Mouse (Mus musculus) right cerebral cortex, postnatal 36 days (tissue): ENCODE results near the gene Usp8.

ENCODE experiments used
- DNase-seq, 2 experiments: peaks; one replicate each; pipeline ENCODE4 v3.0.0; 2022; ENCODE audit warnings: low spot score in 2 of 2, mixed read lengths in 1 of 2

Usp8 gene

DNA sequence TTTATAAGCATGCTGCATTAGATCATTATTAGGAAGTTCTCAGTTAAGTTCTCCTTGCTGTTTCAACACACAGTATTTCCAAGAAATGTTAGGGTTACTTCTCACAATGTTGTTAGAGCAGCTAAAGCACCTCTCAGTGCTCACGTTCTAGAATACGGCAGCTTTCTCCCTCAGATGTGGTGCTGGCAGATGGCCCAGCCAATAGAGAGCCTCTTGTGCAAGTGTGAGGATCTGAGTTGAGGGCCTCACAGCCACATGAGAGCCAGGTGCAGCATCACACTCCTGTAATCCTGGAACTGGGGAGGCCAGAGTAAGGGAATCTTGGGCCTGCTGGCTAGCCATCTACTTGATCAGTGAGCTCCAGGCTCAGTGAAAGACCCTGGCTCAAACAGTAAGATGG lies 33.2 kb downstream of the Usp8 start:
- DNase-seq: no peak

DNA sequence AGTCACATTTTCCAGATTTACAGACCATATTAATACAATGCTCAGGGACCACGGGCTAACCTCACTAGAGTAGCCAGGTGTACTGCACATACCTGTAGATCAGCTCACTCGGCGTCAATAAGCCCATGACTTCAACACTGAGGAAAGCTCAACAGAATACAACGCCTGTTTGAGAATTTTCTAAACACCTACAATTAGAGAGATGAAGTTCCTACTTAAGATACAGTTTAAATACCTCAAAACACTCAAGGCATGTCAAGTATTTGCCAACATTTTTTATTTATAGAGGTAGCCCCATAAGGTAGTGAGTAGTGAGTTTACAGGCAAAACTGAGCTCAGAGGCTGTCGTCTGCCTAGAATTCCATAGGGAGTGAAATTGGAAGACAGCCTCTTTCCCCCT lies 36.3 kb downstream of the Usp8 start:
- no peak for DNase-seq

DNA sequence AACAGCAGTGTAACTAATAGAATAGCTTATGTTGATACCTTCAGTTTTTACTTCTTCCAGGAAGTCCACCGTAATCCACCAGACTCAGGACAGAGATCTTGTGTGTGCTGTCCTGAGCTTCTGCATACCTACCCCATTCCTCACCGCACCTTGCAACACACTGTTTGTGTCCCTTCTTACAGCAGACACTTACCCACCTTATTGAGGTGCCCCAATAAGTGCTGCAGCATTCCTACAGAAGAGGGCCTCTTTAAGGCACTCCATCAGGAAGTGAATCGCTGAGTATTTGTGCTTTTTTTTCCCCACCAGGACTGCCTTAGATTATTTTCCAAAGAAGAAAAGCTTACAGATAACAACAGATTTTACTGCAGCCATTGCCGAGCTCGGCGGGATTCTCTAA lies 48.5 kb downstream of the Usp8 start:
- no peak for DNase-seq

DNA sequence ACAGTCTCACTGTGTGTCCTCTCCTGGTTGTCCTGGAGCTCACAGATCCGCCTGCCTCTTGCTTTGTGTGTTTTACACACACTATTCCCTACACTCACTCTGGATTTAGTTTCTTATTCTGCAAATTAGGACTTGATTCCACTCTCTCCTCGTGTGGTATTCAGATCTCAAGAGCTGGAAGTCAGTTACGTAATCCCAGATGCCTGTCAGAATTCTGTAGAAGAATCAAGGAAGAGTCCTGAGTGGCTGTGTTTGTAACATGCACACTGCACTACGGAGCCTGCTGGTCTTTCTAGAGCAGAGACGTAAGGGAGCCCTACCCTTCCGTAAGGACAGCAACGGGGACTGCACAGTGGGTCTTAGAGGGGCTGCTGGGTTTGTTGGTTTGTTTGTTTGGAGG lies 52.2 kb downstream of the Usp8 start:
- no peak for DNase-seq

DNA sequence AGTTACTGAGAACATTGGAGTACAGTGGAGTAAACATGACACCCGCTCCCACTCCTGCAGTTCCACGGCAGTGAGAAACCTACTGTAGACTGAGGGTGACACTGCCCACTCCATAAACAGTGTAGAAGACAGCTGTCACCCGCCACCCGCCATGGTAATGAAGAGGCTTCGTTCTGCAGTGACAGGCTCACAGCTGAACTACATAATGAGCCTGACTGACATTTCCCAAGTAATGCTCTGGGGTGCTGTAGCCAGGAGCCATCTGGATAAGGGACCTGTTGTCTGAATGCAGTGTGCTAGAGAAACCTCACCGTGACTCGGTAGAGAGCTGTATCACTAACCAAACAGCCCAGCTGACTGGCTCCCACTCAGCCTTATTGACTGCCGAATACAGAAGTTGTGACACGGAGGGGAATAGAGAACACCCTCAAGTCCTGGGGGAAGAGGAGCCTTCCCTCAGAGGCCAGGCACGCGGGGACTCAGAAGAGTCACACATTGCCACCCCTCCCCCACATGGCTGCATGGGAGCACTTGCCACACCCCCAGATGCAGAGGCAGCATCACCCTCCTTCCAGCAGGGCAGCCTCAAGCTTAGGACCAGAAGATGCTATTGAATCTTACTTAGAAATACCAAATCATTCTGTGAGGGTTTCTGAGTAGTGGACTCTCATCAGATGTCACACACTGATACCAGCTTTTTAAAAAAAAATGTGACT lies 58.9 kb downstream of the Usp8 start:
- DNase-seq: no peak

DNA sequence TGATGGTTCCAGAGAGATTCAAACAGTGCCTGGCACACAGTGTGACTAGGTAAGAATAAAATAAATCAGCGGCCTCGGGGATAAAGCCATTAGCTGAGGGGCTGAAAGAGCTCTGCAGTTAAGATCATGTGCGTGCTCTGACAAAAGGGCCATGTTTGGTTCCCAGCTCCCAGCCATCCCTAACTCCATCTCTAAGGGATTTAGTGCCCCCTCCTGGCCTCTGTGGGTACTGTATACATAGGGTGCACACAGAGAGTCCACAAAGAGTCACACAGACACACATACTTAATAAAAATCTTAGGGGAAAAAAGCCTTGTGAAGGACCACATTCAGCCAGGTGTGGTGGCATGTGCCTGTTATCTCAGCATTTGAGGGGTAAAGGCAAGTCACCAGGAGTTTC lies 60.5 kb downstream of the Usp8 start:
- no peak for DNase-seq

DNA sequence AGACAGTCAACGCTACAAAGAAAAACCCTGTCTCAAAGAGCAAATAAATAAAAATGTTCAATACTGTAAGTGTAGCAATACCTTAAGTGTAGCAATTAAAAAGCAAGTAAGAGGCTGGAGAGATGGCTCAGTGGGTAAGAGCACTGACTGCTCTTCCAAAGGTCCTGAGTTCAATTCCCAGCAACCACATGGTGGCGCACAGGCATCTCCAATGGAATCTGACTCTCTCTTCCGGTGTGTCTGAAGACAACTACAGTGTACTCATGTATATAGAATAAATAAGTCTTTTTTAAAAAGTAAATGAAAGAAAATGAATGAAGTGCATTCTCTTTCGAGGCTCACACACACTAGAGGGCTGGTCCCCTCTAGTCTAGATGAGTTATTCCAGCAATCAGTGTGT lies 61.1 kb downstream of the Usp8 start:
- DNase-seq: no peak

DNA sequence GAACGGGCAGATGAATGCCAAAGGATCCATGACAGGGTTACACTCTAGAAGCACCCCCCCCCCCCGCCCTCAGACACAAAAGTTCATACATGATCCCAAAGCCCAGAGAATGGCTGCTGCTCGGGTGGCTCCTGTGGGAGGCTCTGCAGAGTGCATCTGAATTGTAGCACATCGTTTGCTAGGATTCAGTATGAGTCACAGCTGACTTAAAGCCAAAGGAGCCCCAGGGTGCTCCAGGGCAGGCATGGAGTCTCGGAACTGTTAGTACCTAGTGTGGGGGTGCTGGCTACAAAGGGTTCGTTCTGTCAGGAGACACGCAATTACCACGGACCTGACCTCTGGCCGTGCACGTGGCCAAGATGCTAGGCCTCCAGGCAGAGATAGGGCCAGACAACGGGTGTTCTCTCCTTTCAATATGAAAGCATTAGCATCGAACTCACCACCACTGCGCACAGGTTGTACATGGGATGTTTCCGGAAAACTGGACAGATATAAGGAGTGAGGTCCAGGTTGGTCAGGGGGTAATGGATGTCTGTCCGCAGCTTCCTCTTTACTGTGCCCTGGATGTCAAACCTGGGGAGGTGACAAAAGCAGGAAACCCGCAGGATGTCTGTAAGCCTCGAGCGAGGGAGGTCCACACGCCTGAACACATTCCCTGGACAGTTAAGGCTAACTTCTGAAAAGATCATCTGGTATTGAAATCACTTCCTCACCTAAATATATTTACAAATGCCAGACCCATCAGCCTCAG lies 62.5 kb downstream of the Usp8 start:
- DNase-seq: no peak

DNA sequence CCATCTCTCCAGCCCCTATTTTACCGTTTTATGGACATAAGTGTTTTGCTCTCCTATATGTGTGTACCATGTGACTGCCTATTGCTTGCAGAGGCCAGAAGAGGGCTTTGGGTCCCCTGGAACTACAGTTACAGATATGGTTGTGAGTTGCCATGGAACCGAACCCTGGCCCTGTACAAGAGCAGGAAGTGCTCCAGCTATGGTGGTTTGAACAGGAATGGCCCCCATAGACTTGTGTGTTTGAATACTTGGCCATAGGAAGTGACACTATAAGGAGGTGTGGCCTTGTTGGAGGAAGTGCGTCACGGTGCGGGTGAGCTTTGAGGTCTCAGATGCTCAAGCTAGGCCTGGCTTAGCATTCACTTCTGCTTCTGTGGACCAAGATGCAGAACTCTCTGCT lies 65.1 kb downstream of the Usp8 start:
- DNase-seq: no peak

DNA sequence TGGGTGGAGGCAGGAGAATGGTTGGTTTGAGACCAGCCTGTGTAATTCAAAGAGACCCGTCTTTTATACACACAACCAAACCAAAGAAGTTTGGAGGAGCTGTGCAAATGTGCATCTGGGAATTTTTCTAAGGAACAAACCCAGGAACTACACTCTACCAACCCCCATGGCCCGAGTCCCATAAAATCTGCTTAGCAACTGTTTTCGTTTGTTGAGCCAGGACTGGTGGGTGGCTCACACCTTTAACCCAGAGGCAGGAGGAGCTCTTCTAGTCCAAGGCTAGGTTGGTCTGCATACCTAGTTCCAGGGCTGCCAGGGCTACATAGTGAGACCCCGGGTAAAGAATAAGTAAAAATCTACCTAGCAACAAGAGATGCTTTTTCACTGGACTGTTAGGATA lies 68.8 kb downstream of the Usp8 start:
- no peak for DNase-seq

DNA sequence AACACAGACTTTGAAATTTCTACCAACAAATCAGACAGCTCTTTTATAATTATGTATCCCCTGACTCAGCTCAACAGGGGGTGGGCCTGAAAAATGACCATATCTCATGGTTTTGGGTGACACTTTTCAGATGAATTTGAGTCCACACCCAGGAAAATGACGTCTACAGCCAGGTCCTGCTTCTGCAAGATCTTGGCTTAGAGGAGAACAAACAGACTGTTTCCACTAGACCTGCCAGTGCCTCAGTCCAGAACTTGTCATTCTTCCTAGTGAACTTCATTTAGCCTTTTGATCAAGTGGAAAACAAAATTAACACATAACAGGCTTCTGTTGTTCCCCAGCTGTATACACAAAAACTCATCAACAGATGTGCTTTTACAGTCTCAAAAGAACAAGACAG lies 69.3 kb downstream of the Usp8 start:
- no peak for DNase-seq

DNA sequence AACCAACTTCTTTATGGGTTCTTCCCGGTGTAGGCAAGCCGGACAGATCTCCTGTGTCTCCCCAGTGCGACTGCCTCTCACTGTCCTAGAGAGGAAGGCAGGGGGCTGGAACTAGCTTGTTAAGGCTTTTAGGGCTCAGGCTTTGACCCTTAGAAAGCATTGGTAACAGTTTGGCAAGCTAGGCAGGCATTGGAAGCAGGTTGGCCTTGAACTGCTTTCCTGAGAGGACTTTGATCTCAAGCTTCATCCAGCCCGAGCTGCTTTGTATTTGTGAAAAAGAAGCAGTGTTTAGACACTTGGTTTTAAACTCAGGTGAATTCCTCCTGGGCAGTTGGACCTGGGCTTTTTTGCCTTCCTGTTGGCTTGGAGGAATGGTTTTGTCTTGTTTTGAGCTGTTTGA lies 71.7 kb downstream of the Usp8 start:
- no peak for DNase-seq

DNA sequence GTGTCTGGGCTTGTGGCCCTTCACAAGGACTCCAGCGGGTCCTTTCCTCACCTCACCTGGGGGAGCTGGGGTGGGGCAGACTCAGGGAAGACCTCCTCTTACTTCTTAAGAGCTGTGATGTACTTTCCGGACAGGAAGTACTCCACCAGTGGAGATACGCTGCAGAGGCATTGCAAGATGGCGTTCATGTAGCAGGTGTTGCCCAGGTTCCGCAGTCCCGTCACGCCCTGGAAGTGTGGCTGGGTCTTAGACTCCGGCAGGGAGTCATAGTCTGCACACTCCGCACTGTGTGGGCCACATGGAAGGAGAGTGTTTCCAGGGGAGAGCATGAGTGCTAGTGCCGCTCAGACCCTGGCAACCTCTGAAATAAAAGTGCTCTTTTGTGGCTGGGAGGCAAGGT lies 73.2 kb downstream of the Usp8 start:
- no peak for DNase-seq

DNA sequence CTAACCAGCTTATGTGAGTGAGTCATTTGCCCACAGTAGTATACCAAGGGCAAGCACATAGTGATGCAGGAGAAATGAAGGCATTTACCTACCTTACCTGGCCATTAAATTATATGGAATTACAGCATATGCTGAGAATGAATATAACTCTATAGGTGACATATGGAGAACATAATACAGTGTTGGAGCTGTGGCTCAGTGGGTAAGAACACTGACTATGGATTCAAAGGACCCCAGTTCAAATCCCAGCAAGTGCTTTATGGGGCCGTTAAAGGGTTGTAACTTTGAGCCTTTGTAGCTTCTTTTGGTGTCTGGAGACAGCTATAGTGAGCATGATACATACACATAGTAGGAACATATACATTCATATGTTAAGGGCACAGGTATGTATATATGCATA lies 74.3 kb downstream of the Usp8 start:
- DNase-seq: no peak

DNA sequence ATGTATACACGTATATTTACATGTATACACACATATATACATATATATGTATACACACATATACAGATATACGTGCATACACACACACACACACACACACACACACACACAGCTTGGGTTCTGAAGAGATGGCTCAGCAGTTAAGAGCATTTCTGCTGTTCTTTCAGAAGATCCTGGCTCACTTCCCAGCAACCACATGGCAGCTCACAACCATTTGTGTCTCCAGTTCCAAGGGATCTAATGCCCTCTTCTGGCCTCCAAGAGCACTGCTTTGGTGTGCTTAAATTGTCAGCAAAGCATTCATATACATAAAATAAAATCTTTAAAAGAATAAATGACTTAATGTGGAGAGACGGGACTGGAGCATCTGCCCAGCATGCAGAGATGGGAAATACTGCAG lies 75.3 kb downstream of the Usp8 start:
- DNase-seq: peak in 1 of 2 experiments; percentile 69

DNA sequence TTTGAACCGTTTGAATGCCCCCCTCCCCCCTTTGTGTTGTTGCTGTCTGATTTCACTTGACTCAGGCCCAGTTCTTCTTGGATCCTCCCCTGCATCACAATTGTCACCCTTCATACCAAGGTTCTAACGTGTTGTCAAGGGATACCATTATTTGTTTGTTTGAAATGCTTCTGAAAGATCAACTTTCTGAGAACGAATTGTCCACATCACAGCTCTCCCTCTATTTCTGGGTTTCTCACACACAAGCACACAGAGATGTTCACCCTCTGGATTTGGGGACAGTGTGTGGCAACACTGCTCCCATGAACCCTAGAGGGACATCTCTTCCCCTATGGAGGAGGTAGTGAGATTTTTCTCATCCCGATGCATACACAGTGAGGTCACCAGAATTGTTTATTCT lies 76.2 kb downstream of the Usp8 start, which contains the start of gene Usp50:
TSS of gene Usp50 (minus strand) at position 101 of the 400 bp plus-strand sequence.
- no peak for DNase-seq

DNA sequence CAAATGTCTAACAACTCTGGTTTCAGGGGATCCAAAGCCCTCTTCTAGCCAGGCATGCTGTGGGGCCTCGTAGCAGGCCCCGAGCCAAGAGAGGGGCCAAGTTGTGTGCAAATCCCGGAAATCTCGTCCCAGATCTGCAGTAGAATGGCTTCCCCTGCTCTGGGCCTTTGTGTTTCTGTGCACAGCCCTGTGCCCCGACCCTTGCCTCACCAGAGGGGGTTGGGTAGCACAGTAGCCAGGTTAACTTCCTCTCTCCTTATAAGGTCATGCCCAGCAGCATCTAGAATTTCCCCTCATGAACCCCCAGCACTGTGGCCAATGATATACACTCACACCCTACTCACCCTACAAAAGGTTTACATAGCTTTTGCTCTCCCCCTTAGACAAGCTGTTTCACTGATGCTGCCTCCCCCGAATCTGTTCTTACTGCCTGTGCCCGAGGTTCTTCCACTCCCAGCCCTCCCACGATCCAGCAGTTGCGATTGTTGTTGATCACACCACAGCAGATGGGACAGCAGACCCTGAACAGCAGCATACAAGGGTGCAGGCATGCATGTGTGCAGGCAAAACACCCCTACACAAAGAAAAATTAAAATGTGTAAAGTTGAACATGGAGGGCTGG lies 80.7 kb downstream of the Usp8 start:
- DNase-seq: peak in 1 of 2 experiments; percentile 56

DNA sequence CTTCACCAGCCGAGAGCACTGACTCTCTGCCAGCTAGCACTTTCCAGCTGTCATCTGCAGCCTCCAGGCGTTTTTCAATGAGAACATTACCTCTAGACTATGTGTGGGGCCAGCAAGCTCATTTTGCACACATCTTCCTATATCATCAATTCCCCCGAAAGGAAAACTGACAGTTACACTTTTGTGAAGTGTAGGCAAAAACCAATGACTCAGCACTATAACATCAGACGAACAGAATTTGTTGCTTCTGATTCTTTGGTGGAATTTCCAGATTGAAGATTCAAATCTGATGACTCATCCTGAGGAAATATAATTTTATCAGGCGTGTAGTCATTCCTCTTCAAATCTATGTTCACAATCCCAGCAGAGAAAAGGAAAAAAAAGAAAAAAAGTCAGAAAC lies 85.5 kb downstream of the Usp8 start:
- DNase-seq: no peak

DNA sequence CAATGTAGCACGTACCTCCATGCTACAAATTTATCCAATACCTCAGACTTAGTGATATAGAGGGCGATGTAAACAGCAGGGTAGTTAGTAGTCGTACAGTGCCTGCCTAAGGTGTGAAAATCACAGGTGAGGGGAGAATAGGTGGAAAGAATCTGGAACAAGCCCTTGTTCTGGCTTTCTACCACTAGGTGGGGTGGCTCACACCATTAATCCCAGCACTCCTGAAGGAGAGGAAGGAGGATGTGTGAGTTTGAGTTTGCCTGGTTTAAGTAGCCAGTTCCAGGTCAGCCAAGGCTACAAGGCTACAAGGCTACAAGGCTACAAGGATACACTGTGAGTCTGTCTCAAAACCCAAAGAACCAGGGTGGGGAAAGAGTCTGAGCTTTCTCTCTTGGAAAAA lies 88.6 kb downstream of the Usp8 start:
- DNase-seq: no peak

DNA sequence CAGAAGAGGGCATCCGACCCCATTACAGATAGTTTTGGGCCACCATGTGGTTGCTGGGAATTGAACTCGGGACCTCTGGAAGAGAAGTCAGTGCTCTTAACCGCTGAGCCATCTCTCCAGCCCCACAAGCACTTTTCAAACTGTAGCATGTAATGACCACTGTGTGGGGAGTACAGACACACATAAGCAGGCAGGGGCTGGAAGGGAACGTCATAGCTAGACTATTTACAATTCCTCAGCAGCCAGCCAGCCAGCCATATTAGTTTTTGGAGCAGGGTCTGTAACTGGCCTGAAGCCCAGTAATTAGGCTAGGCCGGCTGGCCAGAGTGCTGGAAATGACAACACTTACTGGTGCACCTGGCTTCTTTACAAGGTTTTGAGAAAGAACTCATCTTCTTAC lies 91.3 kb downstream of the Usp8 start:
- no peak for DNase-seq

DNA sequence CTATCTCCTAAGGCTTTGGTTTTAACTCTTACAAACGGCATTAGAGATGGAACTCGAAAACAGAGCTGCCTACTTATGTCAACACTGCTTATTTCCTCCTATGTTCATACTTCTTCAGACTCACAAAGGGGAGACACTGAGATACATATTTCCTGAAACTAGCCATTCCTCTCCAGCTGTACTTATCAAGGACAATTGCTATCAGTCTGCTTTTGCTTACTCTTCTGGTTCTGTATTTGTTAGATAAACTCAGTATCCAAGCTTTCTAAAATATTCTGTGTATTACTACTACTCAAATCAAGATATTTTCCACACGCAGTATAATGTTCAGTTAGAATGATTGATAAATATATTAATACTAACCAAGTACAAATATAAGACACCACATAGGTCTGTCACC lies 94.9 kb downstream of the Usp8 start:
- DNase-seq: no peak
